Mouse (Mus musculus) hematopoietic multipotent progenitor cell, adult 10-12 weeks (in vitro differentiated cells): Measurements from ENCODE around the gene Tmed1. TPM values are rescaled to one million over a fixed set of nuclear protein-coding genes. Genes with fewer than 3 reads are reported as not detected.

ENCODE experiments used
- polyA plus RNA-seq: library from polyadenylated mRNA; stranded (reverse); fragments of >175 nt; gene quantifications from 2 replicates; pipeline ENCODE4 v1.2.3, GENCODE M21; 2012; ENCODE audit warnings: low replicate concordance

The Tmed1 gene
- polyA plus RNA-seq = 5.3 and 6.6 TPM in 2 replicates

GRCm38 (mm10) chr9:21509772-21510688, at the start of gene Tmed1:
Gene Tmed1, minus strand, starts transcription at chr9:21510252.

DNA sequence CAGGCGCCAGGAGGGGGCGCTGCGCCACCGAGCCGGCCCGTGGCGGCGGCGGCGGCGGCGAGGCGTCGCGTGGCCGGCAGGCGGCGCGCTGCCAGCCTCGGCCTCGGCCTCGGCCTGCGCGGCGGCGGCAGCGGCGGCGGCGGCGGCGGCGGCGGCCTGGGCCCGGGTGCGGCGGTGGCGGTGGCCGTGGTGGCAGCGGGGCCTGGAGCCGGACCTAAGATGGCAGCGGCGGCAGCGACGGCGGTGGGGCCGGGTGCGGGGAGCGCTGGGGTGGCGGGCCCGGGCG, 36.7 kb upstream of the Tmed1 start, which contains the start of gene Carm1:
Gene Carm1, plus strand, starts transcription at position 106 of the 286 bp plus-strand sequence.

GRCm38 (mm10) chr9:21525937-21526633, 16.0 kb upstream of the Tmed1 start, which contains the start of gene AB124611:
Gene AB124611, plus strand, starts transcription at chr9:21526176.

Other genes starting within 250 kb of the Tmed1 start
- gene Atg4d, start 245.0 kb downstream of the Tmed1 start, polyA plus RNA-seq = 33.9 and 64.0 TPM in 2 replicates
- gene Kri1, start 222.3 kb downstream of the Tmed1 start, polyA plus RNA-seq = 46.0 and 65.5 TPM in 2 replicates
- gene Cdkn2d, start 218.8 kb downstream of the Tmed1 start, polyA plus RNA-seq = 41.8 and 71.5 TPM in 2 replicates
- gene Ap1m2, start 197.9 kb downstream of the Tmed1 start, polyA plus RNA-seq = 0.49 and 2.3 TPM in 2 replicates
- 192 and 204 TPM in 2 replicates for gene Slc44a2, start 189.6 kb downstream of the Tmed1 start, polyA plus RNA-seq
- gene Ilf3, start 142.4 kb downstream of the Tmed1 start, polyA plus RNA-seq = 61.2 and 70.8 TPM in 2 replicates
- 38.9 and 44.8 TPM in 2 replicates for gene Qtrt1, start 98.4 kb downstream of the Tmed1 start, polyA plus RNA-seq
- gene Dnm2, start 85.3 kb downstream of the Tmed1 start, polyA plus RNA-seq = 702 and 1,736 TPM in 2 replicates
- 222 and 323 TPM in 2 replicates for gene AB124611, start 15.9 kb upstream of the Tmed1 start, polyA plus RNA-seq
- gene Carm1, start 36.6 kb upstream of the Tmed1 start, polyA plus RNA-seq = 88.3 and 96.9 TPM in 2 replicates
- 10.9 and 12.0 TPM in 2 replicates for gene Timm29, start 82.5 kb upstream of the Tmed1 start, polyA plus RNA-seq
- gene Yipf2, start 82.6 kb upstream of the Tmed1 start, polyA plus RNA-seq = 9.9 and 14.6 TPM in 2 replicates
- 142 and 259 TPM in 2 replicates for gene Smarca4, start 105.9 kb upstream of the Tmed1 start, polyA plus RNA-seq
- 7.4 and 12.5 TPM in 2 replicates for gene Ldlr, start 213.2 kb upstream of the Tmed1 start, polyA plus RNA-seq